In genomic region chr12:118111896-118112295, GRCm38 (mm10) we compare ENCODE assay signal across 10 mouse cellular contexts.
"Had no signal": no experiment of that assay in that cellular context is flagged by ENCODE, and none has a peak within 500 bp of the region (broad histone marks: within the 10 kb centered on the region; RNA-seq: fewer than 3 reads in every experiment).

No protein-coding gene starts in this region.

- ATAC-seq: hindbrain, postnatal 0 days; midbrain, embryonic 16.5 days had no signal

- H3K4me2 ChIP-seq: kidney, embryonic 15.5 days; liver, embryonic 11.5 days; liver, embryonic 15.5 days; midbrain, embryonic 12.5 days had no signal

- H3K4me3 ChIP-seq: kidney, embryonic 15.5 days; limb, embryonic 10.5 days; liver, embryonic 15.5 days; midbrain, embryonic 12.5 days had no signal

- H3K36me3 ChIP-seq: kidney, embryonic 15.5 days; limb, embryonic 10.5 days; liver, embryonic 15.5 days; midbrain, embryonic 12.5 days had no signal

- DNase-seq: right cerebral cortex, postnatal 14 days; thymus, postnatal 36 days had no signal

- H3K9ac ChIP-seq: kidney, embryonic 15.5 days; liver, embryonic 15.5 days; midbrain, embryonic 12.5 days had no signal

- H3K27me3 ChIP-seq: kidney, embryonic 15.5 days; liver, embryonic 15.5 days; midbrain, embryonic 12.5 days had no signal

- H3K27ac ChIP-seq: hindbrain, postnatal 0 days; kidney, embryonic 15.5 days; limb, embryonic 10.5 days; liver, embryonic 15.5 days; macrophage; midbrain, embryonic 12.5 days had no signal

- H3K4me1 ChIP-seq: kidney, embryonic 15.5 days; limb, embryonic 10.5 days; liver, embryonic 15.5 days; midbrain, embryonic 12.5 days had no signal

- H3K9me3 ChIP-seq: kidney, embryonic 15.5 days; limb, embryonic 10.5 days; liver, embryonic 15.5 days; midbrain, embryonic 12.5 days had no signal
